Mouse (Mus musculus): ENCODE results near the gene Dagla. TPM values are rescaled to one million over a fixed set of nuclear protein-coding genes. Genes with fewer than 3 reads are reported as not detected.

The Dagla gene
- total RNA-seq (2015) (not detected in 2 replicates), total RNA-seq (2017) (not detected in 2 replicates)

- peak; percentile 81 for ATAC-seq (ENCODE audit: poor library complexity, severe bottlenecking)
These were observed at the start of gene Dagla for GRCm38 (mm10) chr19:10304810-10305544. Dagla (minus strand) TSS chr19:10304877.

DNA sequence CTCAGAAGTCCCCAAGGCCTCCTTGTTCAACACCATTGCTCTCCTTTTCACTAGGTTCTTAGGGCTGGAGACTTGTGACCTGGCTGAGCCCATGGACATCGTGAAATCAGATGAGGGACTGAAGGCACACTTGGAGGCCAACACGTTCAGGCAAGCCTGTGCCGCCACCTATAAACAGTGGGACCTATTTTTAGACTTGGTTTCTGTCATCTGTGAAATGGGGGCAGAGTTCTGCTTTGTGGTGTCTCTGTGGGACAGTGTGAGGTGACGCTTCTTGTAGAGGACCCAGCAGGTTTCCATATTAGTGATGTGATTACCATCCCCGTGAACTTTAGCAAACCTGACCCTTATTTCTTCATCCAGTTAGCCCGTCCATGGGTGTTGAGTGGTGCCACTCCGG is 47.5 kb upstream of the Dagla start:
- no peak for ATAC-seq (ENCODE audit: poor library complexity, severe bottlenecking)

DNA sequence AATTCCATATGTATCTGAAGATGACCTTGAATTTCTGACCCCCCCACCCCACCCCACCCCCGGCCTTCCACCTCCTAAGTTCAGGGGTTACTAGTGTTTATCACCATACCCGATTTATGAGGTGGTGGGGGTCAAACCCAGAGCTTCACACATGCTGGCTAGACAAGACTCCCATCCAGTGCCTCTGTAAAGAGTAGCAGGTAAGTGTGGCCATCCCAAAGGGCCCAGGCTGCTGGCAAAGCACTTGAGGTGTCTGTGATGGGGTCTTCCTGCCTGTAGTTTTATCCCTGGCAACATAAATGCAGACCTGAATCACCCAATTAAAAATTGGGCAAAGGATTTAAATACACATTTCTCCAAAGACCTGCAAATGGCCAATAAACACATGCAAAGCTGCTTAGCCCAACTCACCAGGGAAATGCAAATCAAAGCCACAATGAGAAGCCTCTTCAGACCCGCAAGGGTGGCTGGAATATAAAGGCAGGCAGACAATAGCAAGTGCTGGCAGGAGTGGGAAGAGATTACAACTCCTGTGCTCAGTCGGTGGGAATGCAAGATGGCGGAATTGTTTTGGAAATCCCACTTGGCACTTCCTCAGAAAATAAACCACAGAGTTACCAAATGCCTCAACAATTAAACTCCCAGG is 43.1 kb upstream of the Dagla start:
- ATAC-seq (ENCODE audit: poor library complexity, severe bottlenecking): no peak

DNA sequence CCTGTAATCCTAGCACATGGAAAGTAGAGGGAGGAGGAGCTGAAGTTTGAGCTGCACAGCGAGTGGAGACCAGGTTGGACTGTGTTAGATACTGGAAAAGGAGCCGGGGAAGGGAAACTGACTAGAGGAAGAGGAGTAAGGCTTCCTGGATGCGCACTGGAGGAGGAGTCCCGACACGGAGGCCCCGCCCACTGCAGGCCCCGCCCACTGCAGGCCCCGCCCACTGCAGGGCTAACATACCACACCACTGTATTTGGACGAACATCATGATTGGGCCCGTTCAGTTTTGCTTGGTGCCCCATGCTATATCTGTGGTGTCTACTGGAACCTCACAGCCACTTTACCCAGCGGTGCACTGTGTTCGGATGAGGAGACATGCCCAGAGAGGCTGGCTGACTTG is 41.0 kb upstream of the Dagla start:
- no peak for ATAC-seq (ENCODE audit: poor library complexity, severe bottlenecking)

DNA sequence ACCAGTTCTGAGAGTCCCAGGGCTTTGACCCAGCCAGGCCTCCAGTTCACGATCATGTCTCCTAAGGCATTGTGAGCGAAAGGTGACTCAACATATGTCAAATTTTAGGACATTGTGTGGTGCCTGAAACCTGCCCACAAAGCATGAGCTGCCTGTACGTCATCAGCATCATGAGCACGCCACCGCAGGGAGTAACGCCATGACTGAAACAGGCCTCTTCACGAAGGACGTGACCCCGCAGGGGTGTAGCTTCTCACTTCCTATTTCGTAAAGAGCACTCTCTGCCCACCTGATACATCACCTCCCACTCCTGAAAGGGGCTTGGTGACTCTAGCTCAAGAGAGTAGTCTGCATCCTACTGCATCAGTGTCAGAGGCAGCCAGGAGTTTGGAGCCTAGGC is 39.2 kb upstream of the Dagla start:
- no peak for ATAC-seq (ENCODE audit: poor library complexity, severe bottlenecking)

GRCm38 (mm10) chr19:10341817-10342439 is 37.3 kb upstream of the Dagla start:
- no peak for ATAC-seq (ENCODE audit: poor library complexity, severe bottlenecking)

- ATAC-seq (ENCODE audit: poor library complexity, severe bottlenecking): no peak
These were observed 36.5 kb upstream of the Dagla start for GRCm38 (mm10) chr19:10341152-10341551.

GRCm38 (mm10) chr19:10340661-10341060 is 36.0 kb upstream of the Dagla start:
- no peak for ATAC-seq (ENCODE audit: poor library complexity, severe bottlenecking)

DNA sequence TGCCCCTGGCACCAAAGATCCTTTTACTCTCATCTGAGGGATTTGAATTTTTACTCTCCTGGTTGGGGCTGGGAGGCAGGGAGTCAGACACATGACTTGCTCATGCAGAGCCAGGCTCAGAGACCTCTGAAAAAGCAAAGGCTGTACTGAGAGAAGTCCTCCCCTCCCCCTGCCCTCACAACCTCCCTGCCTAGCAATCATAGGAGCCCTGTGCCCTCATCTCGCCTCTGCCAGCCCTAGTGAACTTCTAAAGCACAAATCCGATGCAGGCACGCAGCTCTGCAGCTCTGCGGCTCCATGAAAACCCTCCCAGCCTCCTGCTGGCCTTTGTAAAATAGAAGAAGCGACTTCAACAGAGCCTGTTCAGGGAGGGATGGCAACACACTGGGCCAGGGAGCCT is 34.6 kb upstream of the Dagla start:
- ATAC-seq (ENCODE audit: poor library complexity, severe bottlenecking): no peak

- ATAC-seq (ENCODE audit: poor library complexity, severe bottlenecking): no peak
These were observed 34.0 kb upstream of the Dagla start for GRCm38 (mm10) chr19:10338724-10339123.

DNA sequence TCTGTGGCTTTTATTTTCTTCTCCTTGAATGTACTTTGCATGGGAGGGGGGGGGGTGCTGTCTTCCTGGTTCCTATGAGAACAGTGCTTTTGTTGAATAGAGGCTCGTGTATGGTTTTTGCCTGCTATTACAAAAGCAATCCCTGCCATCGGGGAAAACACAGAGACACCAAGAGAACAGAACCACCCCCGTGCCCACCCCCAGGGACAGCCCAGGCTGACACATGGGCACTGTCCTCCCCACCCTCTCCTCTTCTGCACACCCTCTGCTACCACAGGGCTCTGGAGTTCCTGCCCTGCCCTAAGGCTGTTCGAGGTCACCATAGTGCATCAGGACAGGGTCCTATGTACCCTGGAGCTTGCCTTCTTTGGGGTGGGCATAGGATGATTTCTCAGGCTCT is 29.8 kb upstream of the Dagla start:
- no peak for ATAC-seq (ENCODE audit: poor library complexity, severe bottlenecking)

DNA sequence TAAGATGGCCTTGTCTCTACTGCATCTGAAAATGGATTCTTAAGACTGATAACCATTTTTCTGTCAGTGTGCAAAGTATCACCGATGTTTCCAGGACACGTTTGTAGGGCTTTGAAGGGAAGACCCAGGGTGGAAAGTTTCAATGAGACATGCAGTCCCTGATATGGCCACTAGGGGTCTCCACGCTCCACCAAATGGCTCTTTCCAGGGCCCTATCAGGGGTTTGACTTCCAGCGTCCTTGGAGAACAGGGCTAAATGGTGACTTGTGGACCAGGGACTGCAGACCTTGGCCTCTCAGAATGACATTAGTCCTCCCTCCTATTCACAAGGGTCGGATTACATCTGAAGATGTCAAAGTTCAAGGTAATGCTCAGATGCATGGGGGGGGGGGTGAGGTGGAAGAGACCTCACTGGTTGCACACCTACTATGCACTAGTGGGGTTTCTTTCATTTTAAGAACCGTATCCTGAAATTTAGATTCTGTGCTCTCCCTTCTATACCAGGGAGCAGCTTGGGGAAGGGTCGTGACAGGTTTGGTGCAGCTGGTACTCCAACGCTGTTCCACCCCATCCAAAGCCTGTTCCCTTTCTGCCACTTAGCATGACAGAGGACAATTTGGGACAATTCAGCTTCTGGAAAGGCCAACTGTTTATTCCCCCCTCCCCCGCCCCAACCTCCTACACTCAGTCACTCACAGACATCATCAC is 29.0 kb upstream of the Dagla start:
- 0 out of 2 replicates have a peak, but pooled peaks have one; percentile 43 for ATAC-seq (ENCODE audit: poor library complexity, severe bottlenecking)

DNA sequence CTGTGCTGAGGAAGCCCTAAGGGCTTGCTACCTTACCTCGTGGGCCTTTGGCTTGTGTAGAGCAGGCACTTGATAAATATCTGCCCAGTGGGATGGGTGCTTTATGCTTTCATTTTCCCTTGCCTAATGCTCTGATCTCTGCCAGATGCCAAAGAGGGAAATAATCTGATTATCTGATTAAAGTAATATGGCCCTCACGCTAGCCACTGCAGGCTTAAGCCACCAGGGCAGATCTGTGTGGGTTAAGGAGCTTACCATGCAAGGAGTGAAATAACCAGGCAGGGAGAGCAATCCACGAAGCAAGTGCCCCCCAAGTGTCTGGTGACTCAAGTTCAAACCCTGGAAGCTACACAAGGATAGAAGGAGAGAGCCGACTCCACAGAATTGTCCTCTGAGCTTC is 27.0 kb upstream of the Dagla start:
- no peak for ATAC-seq (ENCODE audit: poor library complexity, severe bottlenecking)

DNA sequence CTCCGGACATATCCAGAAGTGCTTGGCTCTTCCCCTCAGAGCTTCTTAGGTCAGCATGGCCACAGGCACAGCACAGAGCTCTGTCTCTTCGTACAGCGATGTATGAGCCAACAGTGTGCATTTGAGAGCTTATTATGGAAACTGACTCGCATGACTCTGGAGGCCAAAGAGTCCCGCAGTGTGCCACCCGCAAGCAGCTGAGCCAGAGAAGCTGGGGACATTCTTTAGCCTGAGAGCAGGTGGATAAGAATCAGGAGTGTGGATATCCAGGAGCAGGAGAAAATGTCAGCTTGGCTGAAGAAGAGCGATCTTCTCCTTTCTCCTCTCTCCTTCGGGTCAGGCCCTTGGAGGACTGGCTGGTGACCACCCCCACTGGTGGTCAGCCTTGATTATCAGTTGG is 24.4 kb upstream of the Dagla start:
- ATAC-seq (ENCODE audit: poor library complexity, severe bottlenecking): no peak

GRCm38 (mm10) chr19:10326609-10327008 is 21.9 kb upstream of the Dagla start:
- no peak for ATAC-seq (ENCODE audit: poor library complexity, severe bottlenecking)

GRCm38 (mm10) chr19:10323860-10324259 is 19.2 kb upstream of the Dagla start:
- no peak for ATAC-seq (ENCODE audit: poor library complexity, severe bottlenecking)

- no peak for ATAC-seq (ENCODE audit: poor library complexity, severe bottlenecking)
These were observed 18.7 kb upstream of the Dagla start for GRCm38 (mm10) chr19:10323362-10323837.

GRCm38 (mm10) chr19:10317795-10318194 is 13.1 kb upstream of the Dagla start:
- ATAC-seq (ENCODE audit: poor library complexity, severe bottlenecking): peak; percentile 30; the same call in 1 of the 2 replicates

GRCm38 (mm10) chr19:10317358-10317757 is 12.7 kb upstream of the Dagla start:
- no peak for ATAC-seq (ENCODE audit: poor library complexity, severe bottlenecking)

DNA sequence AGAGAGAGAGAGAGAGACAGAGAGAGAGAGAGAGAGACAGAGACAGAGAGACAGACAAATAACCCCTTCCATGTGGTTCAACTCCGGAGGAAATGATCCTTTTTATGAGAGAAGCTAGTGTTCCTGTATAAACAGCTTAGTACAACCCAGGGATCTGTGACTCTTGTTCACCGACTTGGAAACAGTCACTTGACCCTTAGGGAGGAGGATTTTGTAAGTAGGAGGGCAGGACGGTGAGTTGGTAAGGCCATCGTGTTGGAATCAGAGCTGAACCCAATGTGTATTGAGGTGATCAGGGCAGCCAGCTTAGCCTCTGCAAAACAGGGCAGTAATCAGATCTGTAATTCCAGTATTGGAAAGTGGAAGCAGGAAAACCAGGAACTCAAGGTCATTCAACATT is 12.3 kb upstream of the Dagla start:
- no peak for ATAC-seq (ENCODE audit: poor library complexity, severe bottlenecking)

GRCm38 (mm10) chr19:10312072-10312471 is 7.4 kb upstream of the Dagla start:
- ATAC-seq (ENCODE audit: poor library complexity, severe bottlenecking): no peak
